Mouse (Mus musculus) MEL (cell line): ENCODE data around the gene Adcy4. TPM values are rescaled to one million over a fixed set of nuclear protein-coding genes. Genes with fewer than 3 reads are reported as not detected.

Experiments used
- DNase-seq: peaks from one replicate; pipeline ENCODE4 v3.0.0; 2011; ENCODE audit warnings: low read depth, low spot score
- H3K27ac ChIP-seq: 2 replicates; pipeline ENCODE4 v1.5.1; 2012; ENCODE audit warnings: low read depth, mild to moderate bottlenecking, control low read depth, low read length, moderate library complexity; ENCODE audit not compliant: control insufficient read depth
- H3K27me3 ChIP-seq, 2 experiments: fragments of 150-350 bp in 1 of 2; sonication (generic) in 1 of 2; 2 replicates each; pipeline ENCODE4 v1.6.1; 2012; ENCODE audit warnings: low read length in 2 of 2, mild to moderate bottlenecking in 2 of 2, improper control_type of control experiment in 1 of 2, moderate library complexity in 1 of 2; ENCODE audit not compliant: insufficient read depth in 2 of 2, control insufficient read depth in 1 of 2
- H3K36me3 ChIP-seq, 2 experiments: 2 replicates each; pipeline ENCODE4 v1.6.1; 2012 to 2014; ENCODE audit warnings: low read length in 2 of 2, improper control_type of control experiment in 1 of 2, inconsistent platforms in 1 of 2, mild to moderate bottlenecking in 1 of 2; ENCODE audit not compliant: insufficient read depth in 2 of 2, control insufficient read depth in 1 of 2
- H3K4me1 ChIP-seq, 2 experiments: fragments of 150-350 bp in 1 of 2; sonication (generic) in 1 of 2; 2 replicates each; pipeline ENCODE4 v1.6.1; 2012; ENCODE audit warnings: low read length in 2 of 2, improper control_type of control experiment in 1 of 2, mild to moderate bottlenecking in 1 of 2; ENCODE audit not compliant: insufficient read depth in 2 of 2, control insufficient read depth in 1 of 2
- H3K4me3 ChIP-seq, 2 experiments: fragments of 150-350 bp in 1 of 2; sonication (generic) in 1 of 2; 2 replicates each; pipeline ENCODE4 v1.5.1; 2012; ENCODE audit warnings: low read depth in 2 of 2, low read length in 2 of 2, mild to moderate bottlenecking in 2 of 2, moderate library complexity in 2 of 2, control low read depth in 1 of 2, improper control_type of control experiment in 1 of 2; ENCODE audit not compliant: control insufficient read depth in 1 of 2, insufficient read depth in 1 of 2
- H3K79me2 ChIP-seq: 2 replicates; pipeline ENCODE4 v1.6.1; 2012; ENCODE audit warnings: mild to moderate bottlenecking, low read length, moderate library complexity; ENCODE audit not compliant: control insufficient read depth, poor library complexity, insufficient read depth
- H3K9ac ChIP-seq: 2 replicates; pipeline ENCODE4 v1.6.1; 2012; ENCODE audit warnings: low read depth, mild to moderate bottlenecking, control low read depth, low read length, moderate library complexity; ENCODE audit not compliant: control insufficient read depth, poor library complexity, severe bottlenecking
- H3K9me3 ChIP-seq: fragments of 150-350 bp; sonication (generic); replicated peaks from 2 replicates; pipeline ENCODE4 v1.6.1; 2012; ENCODE audit warnings: mild to moderate bottlenecking, low read length, improper control_type of control experiment, moderate library complexity; ENCODE audit not compliant: insufficient read depth
- BHLHE40 ChIP-seq: IDR thresholded peaks from 2 replicates; pipeline ENCODE4 v1.6.1; 2012; ENCODE audit warnings: low read depth, mild to moderate bottlenecking, inconsistent platforms, low read length, improper control_type of control experiment, borderline replicate concordance
- CHD2 ChIP-seq: IDR thresholded peaks from 2 replicates; pipeline ENCODE4 v1.6.1; 2011; ENCODE audit warnings: low read length, improper control_type of control experiment
- E2F4 ChIP-seq: IDR thresholded peaks from 2 replicates; pipeline ENCODE4 v1.6.1; 2011; ENCODE audit warnings: low read depth, low read length, improper control_type of control experiment, borderline replicate concordance
- ELF1 ChIP-seq: IDR thresholded peaks from 2 replicates; pipeline ENCODE4 v1.6.1; 2014; ENCODE audit warnings: low read depth, mild to moderate bottlenecking, inconsistent platforms, low read length, improper control_type of control experiment, moderate library complexity
- EP300 ChIP-seq, 2 experiments: IDR thresholded peaks; 2 replicates each; pipeline ENCODE4 v1.6.1; 2011; ENCODE audit warnings: improper control_type of control experiment in 2 of 2, low read length in 2 of 2, low read depth in 1 of 2, mild to moderate bottlenecking in 1 of 2
- ETS1 ChIP-seq: IDR thresholded peaks from 2 replicates; pipeline ENCODE4 v1.6.1; 2012; ENCODE audit warnings: low read depth, mild to moderate bottlenecking, inconsistent platforms, low read length, improper control_type of control experiment, moderate library complexity
- HCFC1 ChIP-seq: IDR thresholded peaks from 2 replicates; pipeline ENCODE4 v1.6.1; 2012; ENCODE audit warnings: low read depth, mild to moderate bottlenecking, inconsistent platforms, low read length, improper control_type of control experiment, moderate library complexity
- JUND ChIP-seq: IDR thresholded peaks from 2 replicates; pipeline ENCODE4 v1.6.1; 2011; ENCODE audit warnings: low read depth, mild to moderate bottlenecking, improper control_type of control experiment, low read length
- MAX ChIP-seq: IDR thresholded peaks from 2 replicates; pipeline ENCODE4 v1.6.1; 2011; ENCODE audit warnings: low read length, improper control_type of control experiment
- MAZ ChIP-seq: IDR thresholded peaks from 2 replicates; pipeline ENCODE4 v1.6.1; 2012; ENCODE audit warnings: low read depth, mild to moderate bottlenecking, inconsistent platforms, low read length, improper control_type of control experiment
- MEF2A ChIP-seq: IDR thresholded peaks from 2 replicates; pipeline ENCODE4 v1.6.1; 2014; ENCODE audit warnings: low read depth, mild to moderate bottlenecking, inconsistent platforms, low read length, improper control_type of control experiment; ENCODE audit not compliant: poor library complexity, insufficient replicate concordance, severe bottlenecking; ENCODE audit errors: extremely low read depth
- MXI1 ChIP-seq: IDR thresholded peaks from 2 replicates; pipeline ENCODE4 v1.6.1; 2011; ENCODE audit warnings: mild to moderate bottlenecking, low read depth, low read length, improper control_type of control experiment
- MYC ChIP-seq: IDR thresholded peaks from 2 replicates; pipeline ENCODE4 v1.6.1; 2011; ENCODE audit warnings: low read depth, mild to moderate bottlenecking, low read length, improper control_type of control experiment, moderate library complexity
- NELFE ChIP-seq: IDR thresholded peaks from 2 replicates; pipeline ENCODE4 v1.6.1; 2011; ENCODE audit warnings: low read depth, low read length, improper control_type of control experiment
- POLR2A ChIP-seq, 2 experiments: IDR thresholded peaks; 2 replicates each; pipeline ENCODE4 v1.6.1; 2011 to 2012; ENCODE audit warnings: low read length in 2 of 2, mild to moderate bottlenecking in 2 of 2, control low read depth in 1 of 2, improper control_type of control experiment in 1 of 2, low read depth in 1 of 2, moderate library complexity in 1 of 2; ENCODE audit not compliant: control insufficient read depth in 1 of 2, insufficient read depth in 1 of 2, poor library complexity in 1 of 2
- POLR2AphosphoS2 ChIP-seq: IDR thresholded peaks from 2 replicates; pipeline ENCODE4 v1.6.1; 2011; ENCODE audit warnings: low read length, improper control_type of control experiment
- POLR2AphosphoS5 ChIP-seq: IDR thresholded peaks from 2 replicates; pipeline ENCODE4 v1.6.1; 2012; ENCODE audit warnings: low read depth, borderline replicate concordance, mild to moderate bottlenecking, inconsistent platforms, low read length, moderate library complexity, mixed read lengths
- RCOR1 ChIP-seq: IDR thresholded peaks from 2 replicates; pipeline ENCODE4 v1.6.1; 2012; ENCODE audit warnings: low read depth, mild to moderate bottlenecking, inconsistent platforms, low read length, improper control_type of control experiment
- SIN3A ChIP-seq: IDR thresholded peaks from 2 replicates; pipeline ENCODE4 v1.6.1; 2012; ENCODE audit warnings: low read length, improper control_type of control experiment, inconsistent platforms
- SMC3 ChIP-seq: IDR thresholded peaks from 2 replicates; pipeline ENCODE4 v1.6.1; 2011; ENCODE audit warnings: low read depth, low read length, improper control_type of control experiment
- TBP ChIP-seq: IDR thresholded peaks from 2 replicates; pipeline ENCODE4 v1.8.0; 2011; ENCODE audit warnings: low read depth, low read length, improper control_type of control experiment
- TCF12 ChIP-seq: IDR thresholded peaks from 2 replicates; pipeline ENCODE4 v1.6.1; 2014; ENCODE audit warnings: low read depth, mild to moderate bottlenecking, inconsistent platforms, low read length, improper control_type of control experiment, moderate library complexity
- USF1 ChIP-seq: IDR thresholded peaks from 2 replicates; pipeline ENCODE4 v1.6.1; 2014; ENCODE audit warnings: low read depth, mild to moderate bottlenecking, inconsistent platforms, low read length, improper control_type of control experiment, moderate library complexity
- USF2 ChIP-seq, 2 experiments: IDR thresholded peaks; 2 replicates each; pipeline ENCODE4 v1.6.1; 2011 to 2012; ENCODE audit warnings: improper control_type of control experiment in 2 of 2, low read length in 2 of 2, borderline replicate concordance in 1 of 2, inconsistent platforms in 1 of 2, low read depth in 1 of 2, mild to moderate bottlenecking in 1 of 2; ENCODE audit not compliant: insufficient read depth in 1 of 2
- ZKSCAN1 ChIP-seq: IDR thresholded peaks from 2 replicates; pipeline ENCODE4 v1.6.1; 2012; ENCODE audit warnings: low read depth, mild to moderate bottlenecking, inconsistent platforms, low read length, improper control_type of control experiment, moderate library complexity
- ZMIZ1 ChIP-seq: IDR thresholded peaks from 2 replicates; pipeline ENCODE4 v1.6.1; 2012; ENCODE audit warnings: low read depth, mild to moderate bottlenecking, inconsistent platforms, low read length, improper control_type of control experiment, moderate library complexity
- polyA plus RNA-seq, 2 experiments: library from polyadenylated mRNA; stranded (reverse) in 1 of 2; unstranded in 1 of 2; fragments of >175 nt in 1 of 2; fragments of >200 nt in 1 of 2; gene quantifications; 2 replicates each; pipeline versions ENCODE4 v1.2.1 to v1.2.4; 2012; ENCODE audit warnings: low replicate concordance in 2 of 2, low read depth in 1 of 2; ENCODE audit not compliant: insufficient read length in 2 of 2, insufficient read depth in 1 of 2, missing spikeins in 1 of 2
- total RNA-seq: library from RNA; depleted of rRNA; stranded (reverse); fragments of 300-350 nt; gene quantifications from 2 replicates; pipeline ENCODE4 v1.2.3, GENCODE M21; 2012

Gene Adcy4
- total and polyA plus RNA-seq, 3 experiments, result 0.19 to 0.35 TPM; not detected in 1

GRCm38 (mm10) chr14:55788256-55789050 is 4.6 kb upstream of the Adcy4 start, which contains the start of gene Ripk3:
TSS of gene Ripk3 (minus strand) at chr14:55788865.
- H3K9ac ChIP-seq, result peak within 1 kb of the TSS; percentile 71
- no peaks in the 10 kb centered on the region for H3K9me3 ChIP-seq
- no peaks in the 10 kb centered on the region; the same call in 1 of the 2 replicates for H3K79me2 ChIP-seq
- peak; percentile 92 for DNase-seq
- H3K4me3 ChIP-seq, result peak within 1 kb of the TSS; percentile 70 to 91
- H3K4me1 ChIP-seq, result peaks cover 2 to 11% of the 10 kb centered on the region in 2 experiments
- TF ChIP-seq MEF2A, result 0 out of 2 replicates have a peak, but pooled peaks have one; percentile 12
- peak; percentile 99 for TF ChIP-seq BHLHE40
- TF ChIP-seq TBP, result peak; percentile 94
- TF ChIP-seq MXI1, result peak; percentile 96
- TF ChIP-seq ELF1, result peak; percentile 76
- TF ChIP-seq RCOR1, result peak; percentile 25; the same call in 1 of the 2 replicates
- peak; percentile 63; the same call in 1 of the 2 replicates for TF ChIP-seq POLR2AphosphoS5
- TF ChIP-seq USF1, result peak; percentile 89
- no peak for TF ChIP-seq JUND
- peak; percentile 65 for TF ChIP-seq TCF12
- TF ChIP-seq POLR2AphosphoS2, result peak; percentile 86
- TF ChIP-seq NELFE, result peak; percentile 90
- TF ChIP-seq POLR2A (IDR thresholded peaks at IDR 0.05; ENCODE audit: control insufficient read depth in 1 of 2, insufficient read depth in 1 of 2, low read depth in 1 of 2, low read length in 2 of 2, poor library complexity in 1 of 2), result peak; percentile 63 to 93; a peak in 3 of 4 replicates
- TF ChIP-seq CHD2, result no peak
- peak; percentile 86 for TF ChIP-seq ZMIZ1
- TF ChIP-seq MAZ, result peak; percentile 69; the same call in 1 of the 2 replicates
- peak; percentile 65; the same call in 1 of the 2 replicates for TF ChIP-seq HCFC1
- no peak for TF ChIP-seq E2F4
- no peak for TF ChIP-seq SMC3
- no peak for TF ChIP-seq ZKSCAN1
- no peak for TF ChIP-seq USF2 (IDR thresholded peaks at IDR 0.05; ENCODE audit: borderline replicate concordance in 1 of 2, insufficient read depth in 1 of 2, low read depth in 1 of 2, low read length in 2 of 2)
- TF ChIP-seq ETS1, result peak; percentile 51; the same call in 1 of the 2 replicates
- TF ChIP-seq EP300 (IDR thresholded peaks at IDR 0.05; ENCODE audit: low read depth in 1 of 2, low read length in 2 of 2), result 0 out of 4 replicates have a peak, but pooled peaks of 1 of the 2 experiments have one; percentile 25
- peak; percentile 94 for TF ChIP-seq MAX
- TF ChIP-seq MYC, result peak; percentile 94
- peak; percentile 90 for TF ChIP-seq SIN3A
- TF ChIP-seq, all 39 proteins: peak for 20
- H3K27me3 ChIP-seq, result no peaks in the 10 kb centered on the region
- peak within 1 kb of the TSS; percentile 27; the same call in 1 of the 2 replicates for H3K27ac ChIP-seq
- peaks cover 0 to 4% of the 10 kb centered on the region in 2 experiments; a peak in 1 of 4 replicates for H3K36me3 ChIP-seq
